Mouse (Mus musculus) heart, adult 2 months (tissue): ENCODE data around the gene Cyp2d11. TPM values are rescaled to one million over a fixed set of nuclear protein-coding genes. Genes with fewer than 3 reads are reported as not detected.

Experiments
- DNase-seq, 2 experiments: peaks; one replicate each; pipeline ENCODE4 v3.0.0; 2021
- H3K27ac ChIP-seq: fragments of 200-600 bp; 2 replicates; pipeline ENCODE4 v1.8.1; 2022
- H3K27me3 ChIP-seq: fragments of 200-500 bp; 2 replicates; pipeline ENCODE4 v1.6.1; 2012; ENCODE audit warnings: mild to moderate bottlenecking, low read length, inconsistent platforms, mixed read lengths; ENCODE audit not compliant: control insufficient read depth, insufficient read depth
- H3K36me3 ChIP-seq: fragments of 200-500 bp; 2 replicates; pipeline ENCODE4 v1.6.1; 2012; ENCODE audit warnings: low read length, inconsistent platforms; ENCODE audit not compliant: control insufficient read depth, insufficient read depth
- H3K4me1 ChIP-seq: fragments of 200-500 bp; 2 replicates; pipeline ENCODE4 v1.6.1; 2011; ENCODE audit warnings: low read length; ENCODE audit not compliant: control insufficient read depth, insufficient read depth
- H3K4me3 ChIP-seq: fragments of 200-600 bp; 2 replicates; pipeline ENCODE4 v1.8.1; 2022
- H3K79me2 ChIP-seq: fragments of 200-500 bp; replicated peaks from 2 replicates; pipeline ENCODE4 v1.6.1; 2012; ENCODE audit warnings: mild to moderate bottlenecking, inconsistent platforms, low read length, moderate library complexity, mixed read lengths; ENCODE audit not compliant: control insufficient read depth, insufficient read depth
- H3K9ac ChIP-seq: fragments of 200-500 bp; 2 replicates; pipeline ENCODE4 v1.6.1; 2012; ENCODE audit warnings: low read depth, mild to moderate bottlenecking, control low read depth, inconsistent platforms, low read length, mixed read lengths
- CTCF ChIP-seq: fragments of 200-600 bp; IDR thresholded peaks from 2 replicates; pipeline ENCODE4 v1.8.1; 2022; ENCODE audit warnings: antibody characterized with exemption, mild to moderate bottlenecking, moderate library complexity
- EP300 ChIP-seq: fragments of 200-500 bp; IDR thresholded peaks from 2 replicates; pipeline ENCODE4 v1.6.1; 2011; ENCODE audit warnings: low read depth, low read length, control low read depth; ENCODE audit not compliant: insufficient read depth
- POLR2A ChIP-seq: fragments of 200-500 bp; IDR thresholded peaks from 2 replicates; pipeline ENCODE4 v1.6.1; 2011; ENCODE audit warnings: mild to moderate bottlenecking, low read depth, low read length, control low read depth; ENCODE audit not compliant: insufficient read depth
- WGBS: fragments of 180-500 bp; shearing (Covaris S2); methylation state at CpG from one replicate; pipeline ENCODE4 v1.1.7; 2018; 5-methylcytosine and 5-hydroxymethylcytosine counted together
- intact Hi-C: fragments of 180-260 bp; cut with DNase I; formaldehyde crosslinking; loops from one replicate; pipeline ENCODE4 v1.15.1; 2025
- polyA plus RNA-seq: library from polyadenylated mRNA; depleted of rRNA; stranded (reverse); fragments of >200 nt; gene quantifications from 2 replicates; pipeline ENCODE4 v1.2.3, GENCODE M21; 2012
- total RNA-seq, 2 experiments: library from RNA; stranded (reverse); gene quantifications; 2 replicates each; pipeline ENCODE4 v1.2.3; 2021

Cyp2d11 gene
- total and polyA plus RNA-seq, 3 experiments: 0.18 TPM; not detected in 2

DNA sequence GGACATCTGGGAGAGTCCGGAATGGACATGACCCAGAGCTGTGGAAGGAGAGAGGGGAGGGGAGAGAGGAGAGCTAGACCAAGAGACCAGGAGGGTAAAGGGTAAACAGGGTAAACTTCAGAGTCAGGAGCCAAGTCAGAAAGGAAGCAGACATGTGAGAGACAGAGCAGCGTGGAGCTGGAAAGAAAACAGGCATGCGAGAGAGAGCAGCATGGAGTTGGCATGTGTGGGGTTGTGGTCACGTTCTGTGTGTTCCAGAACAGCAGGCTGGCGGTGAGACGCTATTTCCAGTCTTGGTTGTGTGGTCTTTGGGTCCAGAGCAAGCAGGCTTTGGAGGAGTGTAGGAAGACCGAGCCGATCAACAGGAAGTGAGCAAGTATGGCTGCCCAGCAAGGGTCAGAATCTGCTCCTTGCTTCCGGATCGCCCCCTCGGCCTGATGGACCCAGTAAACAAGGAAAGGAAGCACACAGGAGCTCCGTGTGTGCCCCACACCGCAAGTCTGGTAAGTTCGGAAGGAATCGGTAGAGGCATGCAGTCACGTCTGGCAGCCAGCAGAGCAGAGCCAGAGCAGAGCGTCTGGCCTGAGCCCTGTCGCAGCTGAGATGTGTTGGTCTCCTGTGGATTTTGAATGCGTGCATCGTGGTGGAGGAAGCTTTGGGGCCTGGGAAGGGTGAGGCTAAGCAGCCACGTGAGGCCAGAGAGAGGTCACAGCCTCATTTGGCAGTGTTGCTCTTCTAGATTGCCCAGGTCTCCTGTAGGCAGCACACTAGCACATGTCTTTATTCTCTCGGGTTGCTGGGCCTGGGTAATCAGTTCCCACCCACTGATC is 35.2 kb downstream of the Cyp2d11 start:
- peak overlapping the region; percentile 55 for H3K9ac ChIP-seq
- H3K27ac ChIP-seq: peak overlapping the region; percentile 85
- peak overlapping the region; percentile 23 for H3K4me3 ChIP-seq
- no peaks in the 10 kb centered on the region for H3K36me3 ChIP-seq
- peaks cover 14% of the 10 kb centered on the region for H3K4me1 ChIP-seq
- no peaks in the 10 kb centered on the region for H3K27me3 ChIP-seq
- TF ChIP-seq EP300: peak; percentile 24; the same call in 1 of the 2 replicates
- TF ChIP-seq POLR2A: peak; percentile 43; the same call in 1 of the 2 replicates
- TF ChIP-seq CTCF: 0 out of 2 replicates have a peak, but pooled peaks have one; percentile 8
- DNase-seq: peak; percentile 49 to 62
- intact Hi-C loops: loop anchor here (2.0 kb wide), 1 partner anchor 18 kb away; no protein-coding TSS in a partner anchor
- peaks cover 1% of the 10 kb centered on the region; the same call in 1 of the 2 replicates for H3K79me2 ChIP-seq
- 22% methylated on average over 22 of the region's 22 CpGs for WGBS

DNA sequence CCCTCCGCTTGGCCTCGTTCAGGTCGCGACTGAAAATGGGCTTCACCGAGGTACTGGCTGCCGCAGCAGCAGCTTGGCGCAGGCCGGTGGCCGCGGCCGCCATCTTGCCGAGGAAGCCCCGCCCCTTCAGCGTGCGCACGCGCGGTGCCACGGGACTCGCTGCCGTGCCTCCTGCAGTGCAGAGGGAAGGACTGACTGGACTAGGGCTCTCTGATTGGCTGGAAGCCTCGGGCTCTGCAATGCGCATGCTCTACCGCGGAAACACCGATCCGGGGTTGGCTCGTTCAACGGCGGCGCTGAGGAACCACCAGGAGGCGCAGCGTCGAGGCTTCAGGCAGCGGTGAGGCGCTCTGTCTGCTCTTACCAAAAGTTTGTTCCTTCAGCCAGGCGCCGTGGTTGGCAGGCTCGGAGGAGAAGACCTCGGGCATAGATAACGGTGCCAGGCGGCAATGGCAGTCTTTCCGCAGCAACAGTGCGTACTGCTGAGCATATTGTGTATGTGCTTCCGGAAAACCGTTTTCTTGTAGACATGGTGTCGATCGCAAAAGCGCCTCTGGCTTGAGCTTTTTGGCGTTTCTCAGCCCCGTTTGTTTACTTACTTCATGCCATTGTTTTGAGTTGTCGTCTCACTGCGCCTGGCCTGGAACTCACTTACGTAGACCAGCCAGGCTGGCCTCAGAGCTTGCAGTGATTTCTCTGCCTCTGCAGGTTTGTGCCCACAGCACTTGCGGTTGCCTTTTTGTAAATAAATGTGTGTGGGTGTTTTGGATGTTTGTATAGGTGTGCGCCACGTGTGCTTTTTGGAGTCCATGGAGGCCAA is 39.5 kb downstream of the Cyp2d11 start, which contains the start of gene Ndufa6:
Gene Ndufa6 (minus strand): TSS at position 197 of the 820 bp plus-strand sequence.
- H3K4me3 ChIP-seq: peak within 1 kb of the TSS; percentile 82
- H3K27me3 ChIP-seq: no peaks in the 10 kb centered on the region
- intact Hi-C loops: loop anchor here (2.0 kb wide), 1 partner anchor 62 kb away; no protein-coding TSS in a partner anchor
- peak within 1 kb of the TSS; percentile 99 for H3K27ac ChIP-seq
- WGBS: 1% methylated on average over 57 of the region's 57 CpGs
- peaks cover 3% of the 10 kb centered on the region; the same call in 1 of the 2 replicates for H3K79me2 ChIP-seq
- no peaks in the 10 kb centered on the region; the same call in none of the 2 replicates for H3K36me3 ChIP-seq
- peak; percentile 97 to 98 for DNase-seq
- peaks cover 18% of the 10 kb centered on the region for H3K4me1 ChIP-seq
- peak; percentile 85 for TF ChIP-seq EP300
- peak; percentile 97 for TF ChIP-seq CTCF
- peak; percentile 94 for TF ChIP-seq POLR2A
- peak within 1 kb of the TSS; percentile 89 for H3K9ac ChIP-seq

DNA sequence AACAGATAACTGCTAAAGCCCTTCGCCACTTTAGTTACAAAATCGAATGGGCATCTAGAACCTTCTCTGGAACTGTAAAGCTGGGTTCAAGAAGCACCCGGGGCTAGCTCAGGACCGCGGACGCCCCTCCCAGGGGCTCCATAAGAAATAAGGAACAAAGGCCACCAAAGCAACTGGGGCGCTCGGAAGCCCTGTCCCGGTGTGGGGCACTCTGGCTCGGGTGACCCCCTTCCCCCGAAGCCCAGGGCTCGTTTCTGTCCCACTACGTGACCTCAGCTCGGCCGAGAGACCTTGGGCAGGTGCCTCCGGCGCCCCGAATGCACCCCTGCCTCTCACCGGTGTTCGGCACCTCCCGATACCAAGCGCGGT is 40.1 kb downstream of the Cyp2d11 start:
- WGBS: under 1% methylated on average over 23 of the region's 23 CpGs
- Histone ChIP-seq H3K36me3 (no peaks in the 10 kb centered on the region; the same call in none of the 2 replicates), H3K79me2 (peaks cover 3% of the 10 kb centered on the region; the same call in 1 of the 2 replicates), H3K27me3 (no peaks in the 10 kb centered on the region), H3K4me1 (peaks cover 14% of the 10 kb centered on the region), H3K27ac (peak overlapping the region; percentile 99), H3K4me3 (peak overlapping the region; percentile 82), H3K9ac (peak overlapping the region; percentile 89)
- DNase-seq: no peak
- TF ChIP-seq CTCF: no peak
- no peak for TF ChIP-seq POLR2A
- intact Hi-C loops: loop anchor here (2.0 kb wide), 1 partner anchor 63 kb away; no protein-coding TSS in a partner anchor

GRCm38 (mm10) chr15:82353078-82353744 is 40.6 kb downstream of the Cyp2d11 start:
- no peak for TF ChIP-seq POLR2A
- TF ChIP-seq CTCF: no peak
- TF ChIP-seq EP300: no peak
- peaks cover 3% of the 10 kb centered on the region; the same call in 1 of the 2 replicates for H3K79me2 ChIP-seq
- peak overlapping the region; percentile 82 for H3K4me3 ChIP-seq
- H3K27me3 ChIP-seq: no peaks in the 10 kb centered on the region
- intact Hi-C loops: no loop called here
- DNase-seq: no peak
- WGBS: 12% methylated on average over 14 of the region's 14 CpGs
- H3K27ac ChIP-seq: peak overlapping the region; percentile 99
- no peaks in the 10 kb centered on the region; the same call in none of the 2 replicates for H3K36me3 ChIP-seq
- peak overlapping the region; percentile 89 for H3K9ac ChIP-seq
- H3K4me1 ChIP-seq: peaks cover 10% of the 10 kb centered on the region

DNA sequence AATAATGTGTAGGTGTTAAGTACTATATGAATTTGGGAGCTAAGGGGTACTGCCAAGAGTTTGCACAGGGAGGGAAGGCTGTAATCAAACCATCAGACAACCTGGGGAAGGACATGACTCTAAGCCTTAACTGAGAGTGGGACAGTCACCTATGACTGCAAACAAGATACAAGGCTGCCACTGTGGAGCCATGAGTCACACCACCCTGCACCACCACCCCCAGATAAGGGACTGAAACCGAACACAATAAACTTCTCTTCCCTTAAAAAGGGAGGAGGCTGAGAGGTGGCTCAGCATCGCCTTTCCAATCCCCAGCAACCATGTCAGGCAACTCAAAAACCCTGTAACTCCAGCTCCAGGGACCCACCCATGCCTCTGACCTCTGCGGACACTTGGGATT is 42.3 kb downstream of the Cyp2d11 start:
- DNase-seq: no peak
- WGBS: 31% methylated on average over 3 of the region's 3 CpGs
- Histone ChIP-seq H3K4me3 (no peak overlapping the region), H3K9ac (no peak overlapping the region), H3K79me2 (peaks cover 8% of the 10 kb centered on the region), H3K27me3 (no peaks in the 10 kb centered on the region), H3K27ac (no peak overlapping the region), H3K4me1 (peaks cover 20% of the 10 kb centered on the region), H3K36me3 (peaks cover 7% of the 10 kb centered on the region)
- TF ChIP-seq POLR2A (no peak), CTCF (no peak), EP300 (no peak)
- intact Hi-C loops: no loop called here
